Mouse (Mus musculus) heart, embryonic 14.5 days (tissue): ENCODE results near the gene Bcl2. TPM values are rescaled to one million over a fixed set of nuclear protein-coding genes. Genes with fewer than 3 reads are reported as not detected.

Source experiments
- ATAC-seq: fragments of 200-750 bp; cut with Nextera tagmentation; 2 replicates; pipeline ENCODE4 v1.8.0; 2017; ENCODE audit warnings: low read depth, moderate TSS enrichment; ENCODE audit not compliant: insufficient number of reproducible peaks, insufficient read depth, low FRiP score
- H3K27ac ChIP-seq, 2 experiments: fragments of 200-500 bp in 1 of 2; fragments of 300-500 bp in 1 of 2; sonication (generic) in 1 of 2; replicated peaks in 1 of 2; 2 replicates each; pipeline ENCODE4 v1.5.1; 2012 to 2014; ENCODE audit warnings: low read depth in 2 of 2, low read length in 2 of 2, control low read depth in 1 of 2, mild to moderate bottlenecking in 1 of 2, mixed read lengths in 1 of 2; ENCODE audit not compliant: control insufficient read depth in 1 of 2, insufficient read depth in 1 of 2
- H3K27me3 ChIP-seq: fragments of 300-500 bp; sonication (generic); 2 replicates; pipeline ENCODE4 v1.6.1; 2014; ENCODE audit warnings: mild to moderate bottlenecking, low read length, control low read depth; ENCODE audit not compliant: control insufficient read depth, insufficient read depth
- H3K36me3 ChIP-seq: fragments of 300-500 bp; sonication (generic); 2 replicates; pipeline ENCODE4 v1.6.1; 2014; ENCODE audit warnings: mild to moderate bottlenecking, control low read depth, low read length, mixed read lengths; ENCODE audit not compliant: control insufficient read depth, insufficient read depth
- H3K4me1 ChIP-seq, 2 experiments: fragments of 200-500 bp in 1 of 2; fragments of 300-500 bp in 1 of 2; sonication (generic) in 1 of 2; 2 replicates each; pipeline ENCODE4 v1.6.1; 2012 to 2014; ENCODE audit warnings: low read length in 2 of 2, control low read depth in 1 of 2, mixed read lengths in 1 of 2; ENCODE audit not compliant: control insufficient read depth in 2 of 2, insufficient read depth in 2 of 2
- H3K4me2 ChIP-seq: fragments of 300-500 bp; sonication (generic); 2 replicates; pipeline ENCODE4 v1.6.1; 2014; ENCODE audit warnings: mild to moderate bottlenecking, low read length
- H3K4me3 ChIP-seq, 2 experiments: fragments of 200-500 bp in 1 of 2; fragments of 300-500 bp in 1 of 2; sonication (generic) in 1 of 2; 2 replicates each; pipeline ENCODE4 v1.5.1; 2012 to 2014; ENCODE audit warnings: low read length in 2 of 2, mild to moderate bottlenecking in 2 of 2, control low read depth in 1 of 2, low read depth in 1 of 2, moderate library complexity in 1 of 2; ENCODE audit not compliant: control insufficient read depth in 1 of 2, insufficient read depth in 1 of 2
- H3K9ac ChIP-seq: fragments of 300-500 bp; sonication (generic); 2 replicates; pipeline ENCODE4 v1.6.1; 2014; ENCODE audit warnings: mild to moderate bottlenecking, low read length
- H3K9me3 ChIP-seq: fragments of 300-500 bp; sonication (generic); 2 replicates; pipeline ENCODE4 v1.6.1; 2016; ENCODE audit warnings: low read length, control low read depth; ENCODE audit not compliant: control insufficient read depth
- WGBS: fragments of 180-500 bp; shearing (Covaris S2); extraction: QIAGEN DNeasy Blood & Tissue Kit; methylation state at CpG from one replicate; pipeline ENCODE4 v1.1.7; 2014; 5-methylcytosine and 5-hydroxymethylcytosine counted together
- polyA plus RNA-seq: library from polyadenylated mRNA; unstranded; fragments of >200 nt; fragmentation: Nextera tagmentation; extraction: Ambion mirVana; gene quantifications from 2 replicates; pipeline ENCODE4 v1.2.1, GENCODE M21; 2014

Bcl2 gene
- polyA plus RNA-seq, 1 experiment from 2014 or later = 6.2 TPM

DNA sequence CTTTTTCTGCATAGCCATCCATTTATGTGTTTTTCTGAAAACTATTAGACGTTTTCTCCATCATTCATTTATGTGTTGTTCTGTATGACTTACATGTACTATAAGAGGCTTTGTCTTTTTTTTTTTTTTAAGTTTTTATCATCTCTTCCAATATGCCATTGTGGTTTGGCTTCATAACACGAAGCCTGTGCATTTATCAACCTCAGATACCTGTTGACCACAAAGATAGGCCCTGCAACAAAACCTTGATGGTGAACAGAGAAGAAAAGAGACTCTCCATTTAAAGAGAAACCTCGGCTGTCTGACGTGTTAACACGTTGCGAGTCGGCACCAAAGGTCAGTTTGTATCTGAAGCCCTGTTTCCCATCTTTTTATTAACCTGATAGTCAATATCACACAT is 3.9 kb downstream of the Bcl2 start:
- 72% methylated on average over 7 of the region's 7 CpGs for WGBS
- no peak for ATAC-seq
- no peak overlapping the region for H3K27ac ChIP-seq
- H3K4me3 ChIP-seq = no peak overlapping the region
- peaks cover 7 to 24% of the 10 kb centered on the region in 2 experiments for H3K4me1 ChIP-seq
- H3K9me3 ChIP-seq = no peaks in the 10 kb centered on the region
- H3K27me3 ChIP-seq = no peaks in the 10 kb centered on the region
- no peak overlapping the region for H3K9ac ChIP-seq
- H3K36me3 ChIP-seq = no peaks in the 10 kb centered on the region
- peak overlapping the region; percentile 15; the same call in 1 of the 2 replicates for H3K4me2 ChIP-seq

DNA sequence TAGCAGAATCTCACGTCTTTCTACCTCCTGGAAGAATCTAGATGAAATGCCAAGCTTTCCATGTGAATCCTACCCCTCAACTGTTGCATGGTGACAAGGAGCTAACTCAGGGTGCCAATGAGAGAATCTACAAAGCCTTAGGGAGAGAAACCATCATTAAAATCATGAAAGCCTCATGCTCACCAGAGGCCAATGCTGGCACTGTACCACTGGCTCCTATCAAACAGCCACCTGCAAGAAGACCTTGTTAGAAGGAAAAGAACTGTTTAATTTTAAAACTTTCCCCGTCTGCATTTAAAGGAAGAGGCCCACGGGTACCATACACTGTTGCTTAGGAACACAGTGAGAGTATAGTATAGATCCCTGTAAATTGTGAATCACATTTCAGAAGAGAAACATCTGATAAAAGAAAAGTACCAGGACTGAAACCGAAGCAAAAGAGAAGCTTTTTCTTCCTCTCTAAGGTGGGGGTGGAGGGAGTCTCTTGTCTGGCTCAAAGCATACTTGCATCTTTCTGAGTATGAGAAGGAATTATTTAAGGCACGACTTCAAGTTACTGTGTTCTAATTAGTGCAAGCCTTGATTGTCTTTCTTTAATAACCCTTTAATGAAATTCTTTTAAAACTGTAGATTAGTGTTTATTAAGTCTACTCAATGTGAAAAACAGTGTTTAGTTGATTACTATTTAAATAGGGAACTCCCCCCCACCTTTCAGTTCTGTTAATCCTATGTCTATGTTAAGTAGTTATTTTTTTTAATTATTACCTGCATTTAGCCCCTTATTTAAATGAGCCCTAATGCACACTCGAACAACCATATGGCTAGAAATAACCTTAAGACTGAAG is 6.8 kb downstream of the Bcl2 start:
- no peak overlapping the region for H3K4me2 ChIP-seq
- WGBS = 78% methylated on average over 6 of the region's 6 CpGs
- H3K9ac ChIP-seq = no peak overlapping the region
- ATAC-seq = no peak
- no peaks in the 10 kb centered on the region for H3K9me3 ChIP-seq
- H3K4me1 ChIP-seq = peaks cover 6 to 30% of the 10 kb centered on the region in 2 experiments
- H3K36me3 ChIP-seq = no peaks in the 10 kb centered on the region
- H3K27me3 ChIP-seq = no peaks in the 10 kb centered on the region
- H3K27ac ChIP-seq = no peak overlapping the region
- no peak overlapping the region for H3K4me3 ChIP-seq

DNA sequence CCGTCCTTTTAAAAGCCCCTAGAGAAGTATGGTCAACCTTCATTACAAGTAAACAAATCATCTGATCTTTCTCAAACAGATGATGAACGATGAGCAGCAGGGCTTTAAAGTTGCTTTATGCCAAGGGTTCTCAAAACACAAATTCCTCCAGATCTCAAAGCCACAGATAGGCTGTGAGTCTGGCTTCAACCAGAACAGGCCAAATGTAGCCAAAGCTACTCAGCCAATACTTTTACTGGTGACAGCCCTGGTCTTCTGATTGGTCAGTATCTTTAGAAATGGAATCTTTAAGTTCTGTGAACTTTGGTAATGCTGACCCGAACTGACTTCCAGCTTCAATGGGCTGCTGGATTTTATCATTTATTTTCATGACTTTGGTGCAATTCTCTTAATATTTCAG is 10.9 kb downstream of the Bcl2 start:
- Histone ChIP-seq H3K36me3 (no peaks in the 10 kb centered on the region), H3K4me1 (peaks cover 0 to 19% of the 10 kb centered on the region in 2 experiments; a peak in 2 of 4 replicates), H3K9me3 (no peaks in the 10 kb centered on the region), H3K4me2 (no peak overlapping the region), H3K27me3 (no peaks in the 10 kb centered on the region), H3K4me3 (no peak overlapping the region), H3K27ac (no peak overlapping the region), H3K9ac (no peak overlapping the region)
- ATAC-seq = no peak
- 31% methylated on average over 3 of the region's 3 CpGs for WGBS

DNA sequence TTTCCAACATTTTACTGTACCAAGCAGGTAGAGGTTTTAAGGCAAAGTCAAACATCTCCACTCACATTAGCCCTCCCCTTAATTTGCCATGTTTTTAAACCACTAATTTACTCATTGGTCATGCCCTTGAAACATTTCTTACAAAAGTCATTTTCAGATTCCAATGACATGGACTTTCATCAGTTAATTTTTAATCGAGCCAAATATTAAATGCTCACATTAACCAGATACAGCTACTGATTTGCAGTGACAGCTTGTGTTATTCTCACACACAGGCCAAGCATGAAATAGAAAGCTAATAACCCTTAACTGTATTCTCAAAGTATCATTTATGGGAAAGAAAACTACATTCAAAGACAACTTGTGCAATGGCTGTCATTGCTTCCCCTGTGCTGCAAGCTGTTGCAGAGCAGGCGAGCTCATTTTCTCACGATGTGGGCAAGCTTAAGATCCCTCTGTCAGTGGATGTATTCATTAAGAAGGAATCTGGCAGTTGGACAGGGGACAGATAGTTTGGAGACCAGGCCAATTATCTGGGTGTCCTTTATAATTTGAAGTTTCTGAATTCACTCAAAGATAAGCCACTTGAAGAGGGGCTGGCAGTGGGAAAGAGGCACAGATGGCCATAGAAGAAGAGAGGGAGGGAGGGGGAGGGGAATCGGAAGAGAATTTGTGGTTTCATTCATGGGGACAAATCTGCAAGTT is 11.5 kb downstream of the Bcl2 start:
- Histone ChIP-seq H3K9me3 (no peaks in the 10 kb centered on the region), H3K36me3 (no peaks in the 10 kb centered on the region), H3K9ac (no peak overlapping the region), H3K4me1 (peaks cover 0 to 19% of the 10 kb centered on the region in 2 experiments; a peak in 2 of 4 replicates), H3K4me2 (no peak overlapping the region), H3K4me3 (no peak overlapping the region), H3K27ac (no peak overlapping the region), H3K27me3 (no peaks in the 10 kb centered on the region)
- no peak for ATAC-seq
- 33% methylated on average over 4 of the region's 4 CpGs for WGBS

DNA sequence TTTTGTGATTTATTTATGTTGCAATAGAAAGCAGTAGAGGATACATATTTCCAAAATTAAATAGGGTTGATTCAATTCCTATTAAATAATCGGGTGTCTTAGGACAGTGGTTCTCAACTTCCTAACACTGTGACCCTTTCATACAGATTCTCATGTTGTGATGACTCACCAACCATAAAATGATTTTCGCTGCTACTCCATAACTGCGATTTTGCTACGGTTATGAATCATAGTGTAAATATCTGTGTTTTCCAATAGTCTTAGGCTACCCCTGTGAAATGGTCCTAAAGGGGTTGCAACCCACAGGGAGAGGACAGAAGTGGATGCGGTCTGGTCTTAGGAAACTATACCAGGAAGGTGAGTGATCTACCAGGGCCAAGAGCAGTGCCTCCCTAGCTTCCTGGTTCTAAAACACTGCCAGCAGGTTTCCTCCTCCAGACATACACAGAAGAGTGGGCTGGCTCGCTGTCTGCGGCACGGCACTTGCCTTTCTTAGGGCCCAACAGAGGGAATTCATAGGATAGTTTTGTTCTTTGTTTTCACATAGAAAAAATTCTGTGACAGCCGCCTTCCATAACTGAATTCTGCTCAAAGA is 13.5 kb downstream of the Bcl2 start:
- H3K9ac ChIP-seq = no peak overlapping the region
- no peaks in the 10 kb centered on the region for H3K9me3 ChIP-seq
- no peaks in the 10 kb centered on the region for H3K27me3 ChIP-seq
- no peaks in the 10 kb centered on the region for H3K36me3 ChIP-seq
- peaks cover 2 to 23% of the 10 kb centered on the region in 2 experiments; a peak in 2 of 4 replicates for H3K4me1 ChIP-seq
- no peak overlapping the region for H3K27ac ChIP-seq
- ATAC-seq = no peak
- no peak overlapping the region for H3K4me3 ChIP-seq
- no peak overlapping the region for H3K4me2 ChIP-seq
- 89% methylated on average over 9 of the region's 9 CpGs for WGBS

DNA sequence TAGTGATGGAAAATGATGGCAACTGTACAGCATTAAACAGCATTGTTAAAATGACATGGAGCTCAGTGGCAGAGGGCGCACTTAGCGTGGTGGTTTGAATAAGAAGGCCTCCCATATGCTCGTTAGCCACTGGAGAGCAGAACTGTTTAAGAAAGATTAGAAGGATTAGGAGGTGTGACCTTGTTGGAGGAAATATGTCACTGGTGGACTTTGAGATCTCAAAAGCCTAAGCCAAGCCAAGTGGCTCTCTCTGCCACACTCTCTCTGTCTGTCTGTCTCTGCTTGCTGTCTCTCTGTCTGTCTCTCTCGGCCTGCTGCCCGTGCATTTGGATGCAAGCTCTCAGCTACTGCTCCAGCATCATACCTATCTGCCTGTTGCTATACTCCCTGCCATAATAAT is 17.6 kb downstream of the Bcl2 start:
- ATAC-seq = no peak
- H3K27me3 ChIP-seq = no peaks in the 10 kb centered on the region
- H3K9me3 ChIP-seq = no peaks in the 10 kb centered on the region
- H3K36me3 ChIP-seq = no peaks in the 10 kb centered on the region
- no peak overlapping the region for H3K9ac ChIP-seq
- no peak overlapping the region for H3K4me3 ChIP-seq
- H3K4me2 ChIP-seq = no peak overlapping the region
- H3K4me1 ChIP-seq = peaks cover 10 to 23% of the 10 kb centered on the region in 2 experiments
- whole genome bisulfite sequencing = 80% methylated on average over 5 of the region's 5 CpGs
- no peak overlapping the region for H3K27ac ChIP-seq

DNA sequence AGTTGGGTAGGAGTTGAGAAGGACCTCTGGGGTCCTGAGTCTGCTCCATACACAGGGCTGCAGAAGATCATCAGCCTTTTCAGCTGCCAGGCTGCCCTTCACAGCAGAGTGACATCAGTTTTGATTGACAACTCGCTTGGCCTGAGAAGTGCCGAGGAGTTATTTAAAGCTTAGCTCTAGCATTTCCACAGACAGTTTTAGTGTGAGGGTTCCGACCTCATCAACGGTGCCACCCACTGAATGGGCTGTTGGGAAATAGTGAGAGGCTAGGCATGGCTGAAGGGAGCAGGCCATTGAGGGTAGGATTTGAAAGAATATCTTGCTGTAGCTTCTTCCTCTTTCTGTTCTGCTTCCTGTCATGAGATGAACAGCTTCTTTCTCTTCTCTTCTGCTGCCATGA is 18.4 kb downstream of the Bcl2 start:
- Histone ChIP-seq H3K4me3 (no peak overlapping the region), H3K27me3 (no peaks in the 10 kb centered on the region), H3K4me1 (peaks cover 10 to 23% of the 10 kb centered on the region in 2 experiments), H3K36me3 (no peaks in the 10 kb centered on the region), H3K27ac (0 out of 4 replicates have a peak overlapping the region, but pooled peaks have one; percentile 5 to 27), H3K4me2 (no peak overlapping the region), H3K9me3 (no peaks in the 10 kb centered on the region), H3K9ac (no peak overlapping the region)
- ATAC-seq = 0 out of 2 replicates have a peak, but pooled peaks have one; percentile 59
- WGBS = 30% methylated on average over 4 of the region's 4 CpGs
